Mouse (Mus musculus) spleen, adult 2 months (tissue): ENCODE measurements at regions not wholly inside any gene's neighbourhood (a gene's known extent, or its start where the extent isn't known, plus 50 kb on each side); places are given as distances from the start of the nearest gene placed in this dataset.
A peak's percentile ranks its signal among the peaks of the same experiment; 100 is the strongest.

ENCODE experiments used
- CTCF ChIP-seq: fragments of 200-500 bp; IDR thresholded peaks from 2 replicates; pipeline ENCODE4 v1.5.1; 2011; ENCODE audit warnings: mild to moderate bottlenecking, inconsistent platforms; ENCODE audit not compliant: insufficient read depth, insufficient read length, insufficient replicate concordance; ENCODE audit errors: extremely low read depth
- POLR2A ChIP-seq: fragments of 200-500 bp; IDR thresholded peaks from 2 replicates; pipeline ENCODE4 v1.6.1; 2011; ENCODE audit warnings: low read depth, low read length, inconsistent platforms

- no peak for TF ChIP-seq POLR2A
- peak; percentile 82; the same call in 1 of the 2 replicates for TF ChIP-seq CTCF
These were observed 301.6 kb downstream of the Zfp706 start for GRCm38 (mm10) chr15:36705990-36706389.
